In genomic region chr3:31954213-31954612, GRCm38 (mm10) we compare ENCODE assay signal across 16 mouse cellular contexts. TPM values are rescaled to one million over a fixed set of nuclear protein-coding genes. Genes with fewer than 3 reads are reported as not detected.
"Had no signal": no experiment of that assay in that cellular context is flagged by ENCODE, and none has a peak within 500 bp of the region (broad histone marks: within the 10 kb centered on the region; RNA-seq: fewer than 3 reads in every experiment).

No protein-coding gene starts in this region.

- H3K9me3 ChIP-seq: limb, embryonic 15.5 days; liver, embryonic 12.5 days had no signal

- DNase-seq: kidney, adult 2 months; kidney, postnatal 36 days; layer of hippocampus, adult 9-11 months; layer of hippocampus, postnatal 36 days; lung, embryonic 14.5 days; lung, postnatal 10 days; lung, postnatal 4 days; midbrain, embryonic 14.5 days; thymus, postnatal 14 days had no signal

- H3K9ac ChIP-seq: limb, embryonic 15.5 days; liver, embryonic 12.5 days; lung, embryonic 14.5 days had no signal

- H3K4me1 ChIP-seq: limb, embryonic 15.5 days; liver, embryonic 12.5 days had no signal

- H3K4me2 ChIP-seq: limb, embryonic 15.5 days; liver, embryonic 12.5 days; lung, embryonic 14.5 days had no signal

- H3K4me3 ChIP-seq: limb, embryonic 15.5 days; liver, embryonic 12.5 days had no signal

- H3K27me3 ChIP-seq: limb, embryonic 15.5 days; liver, embryonic 12.5 days had no signal

- ATAC-seq: liver, embryonic 12.5 days had no signal

- H3K27ac ChIP-seq: limb, embryonic 15.5 days; liver, embryonic 12.5 days; stomach, postnatal 0 days had no signal

- H3K36me3 ChIP-seq: limb, embryonic 15.5 days; liver, embryonic 12.5 days had no signal

RNA-seq across cellular contexts. Expression of gene Kcnmb2, which starts 51.9 kb away (rescaled TPM):
- total RNA-seq: megakaryocyte, adult 5-6 weeks; monocyte, adult 5-6 weeks; neutrophil, adult 5-6 weeks had no signal
- polyA plus RNA-seq: limb, embryonic 11.5 days had no signal
